Mouse (Mus musculus): ENCODE measurements around the gene Suox.

DNA sequence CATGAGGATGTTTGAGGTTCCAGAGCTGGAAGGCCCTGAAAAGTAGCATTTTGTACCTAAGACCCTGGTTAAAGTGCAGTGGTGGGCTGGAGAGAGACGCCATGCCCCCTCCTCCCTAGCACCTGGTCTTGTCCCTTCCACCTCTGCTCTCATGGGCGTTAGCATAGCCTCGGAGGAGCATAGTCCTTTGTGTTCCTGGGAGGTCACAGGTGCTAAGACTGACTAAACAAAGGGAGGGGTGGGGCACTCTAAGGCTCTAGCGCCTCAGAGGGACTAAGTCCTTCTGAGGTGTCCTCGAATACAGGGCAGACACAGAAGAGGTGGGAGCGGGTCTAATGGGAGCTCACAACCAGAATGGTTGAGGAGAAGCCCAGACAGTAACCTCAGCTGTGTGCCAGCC lies 42.3 kb downstream of the Suox start:
- TF ChIP-seq POLR2A (IDR thresholded peaks at IDR 0.05; ENCODE audit: low read depth, low read length): no peak
- no peak for TF ChIP-seq CTCF (IDR thresholded peaks at IDR 0.05; ENCODE audit: extremely low read depth, insufficient read length, insufficient replicate concordance, low read depth, low read length)
